Mouse (Mus musculus): Measurements from ENCODE around the gene Tjp2.
"Not testable (repeated sequence)": the region's sequence is repeated elsewhere in the genome, so short reads cannot be mapped to it uniquely, and the experiment has no call there.

Tjp2 gene

DNA sequence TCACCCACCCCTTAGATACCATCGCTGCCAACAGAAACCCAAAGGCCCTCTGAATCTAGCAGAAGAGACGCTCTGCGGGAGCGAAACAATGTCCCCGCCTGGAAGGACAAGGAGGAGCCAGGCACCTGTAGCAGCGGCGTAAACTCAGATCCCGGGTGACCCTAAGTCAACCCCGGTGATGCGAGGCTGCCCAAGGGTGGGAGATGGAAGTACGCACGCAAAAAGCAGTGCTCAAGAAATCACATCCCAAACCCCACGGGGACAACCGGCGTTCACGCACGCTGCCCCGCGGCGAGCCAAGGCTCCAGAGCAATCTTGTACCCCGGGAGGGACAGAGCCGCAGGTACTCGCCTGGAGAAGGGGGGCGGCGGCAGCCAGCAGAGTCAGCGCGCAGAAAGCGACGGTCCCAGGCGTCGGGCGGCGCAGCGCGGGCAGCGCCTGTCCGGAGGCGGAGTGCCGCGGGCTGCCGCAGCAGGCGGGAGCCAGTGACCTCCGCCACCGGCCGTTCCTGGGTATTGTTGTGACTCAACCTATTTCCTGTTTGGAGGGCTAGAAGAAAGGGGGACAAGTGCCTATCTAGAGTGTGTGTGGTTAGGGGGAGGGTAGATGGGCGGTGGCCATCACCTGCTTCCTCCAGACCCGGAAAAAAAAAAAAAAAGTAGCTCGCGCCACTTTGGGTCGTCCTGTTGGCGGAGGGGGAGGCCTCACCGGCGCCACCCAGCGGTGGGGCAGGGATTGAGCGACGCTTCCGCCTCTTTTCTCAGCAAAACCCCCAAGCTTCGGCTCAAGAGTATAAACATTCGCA is at the start of gene Tjp2:
Gene Tjp2, minus strand, starts transcription at position 531 of the 805 bp plus-strand sequence.
- peak; percentile 88 for DNase-seq (ENCODE audit: inconsistent ontology term)

GRCm38 (mm10) chr19:24274281-24274680 is 49.5 kb upstream of the Tjp2 start:
- no peak for DNase-seq (ENCODE audit: inconsistent ontology term)

- peak; percentile 86 for DNase-seq (ENCODE audit: inconsistent ontology term)
These were observed 47.1 kb upstream of the Tjp2 start for GRCm38 (mm10) chr19:24271746-24272426.

DNA sequence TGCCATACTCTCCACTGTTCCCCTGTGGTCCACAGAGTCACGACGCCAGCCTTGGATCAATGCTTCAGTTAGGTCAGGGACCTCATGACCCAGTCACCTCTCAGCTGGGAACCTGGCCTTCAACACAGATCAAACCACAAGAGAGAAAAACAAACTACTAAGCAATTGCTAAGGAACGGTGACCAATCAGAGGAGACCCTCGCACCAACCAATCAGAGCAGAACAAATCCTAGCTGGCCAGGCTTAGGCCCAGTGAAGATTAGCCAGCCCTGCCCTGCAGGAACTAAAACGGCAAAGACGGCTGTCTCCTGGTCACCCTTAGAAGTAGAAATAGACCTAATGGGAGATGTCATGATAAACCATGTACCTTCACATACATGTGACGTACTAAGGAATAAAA is 46.5 kb upstream of the Tjp2 start:
- DNase-seq (ENCODE audit: inconsistent ontology term): no peak

- no peak for DNase-seq (ENCODE audit: inconsistent ontology term)
These were observed 43.7 kb upstream of the Tjp2 start for GRCm38 (mm10) chr19:24268531-24268930.

DNA sequence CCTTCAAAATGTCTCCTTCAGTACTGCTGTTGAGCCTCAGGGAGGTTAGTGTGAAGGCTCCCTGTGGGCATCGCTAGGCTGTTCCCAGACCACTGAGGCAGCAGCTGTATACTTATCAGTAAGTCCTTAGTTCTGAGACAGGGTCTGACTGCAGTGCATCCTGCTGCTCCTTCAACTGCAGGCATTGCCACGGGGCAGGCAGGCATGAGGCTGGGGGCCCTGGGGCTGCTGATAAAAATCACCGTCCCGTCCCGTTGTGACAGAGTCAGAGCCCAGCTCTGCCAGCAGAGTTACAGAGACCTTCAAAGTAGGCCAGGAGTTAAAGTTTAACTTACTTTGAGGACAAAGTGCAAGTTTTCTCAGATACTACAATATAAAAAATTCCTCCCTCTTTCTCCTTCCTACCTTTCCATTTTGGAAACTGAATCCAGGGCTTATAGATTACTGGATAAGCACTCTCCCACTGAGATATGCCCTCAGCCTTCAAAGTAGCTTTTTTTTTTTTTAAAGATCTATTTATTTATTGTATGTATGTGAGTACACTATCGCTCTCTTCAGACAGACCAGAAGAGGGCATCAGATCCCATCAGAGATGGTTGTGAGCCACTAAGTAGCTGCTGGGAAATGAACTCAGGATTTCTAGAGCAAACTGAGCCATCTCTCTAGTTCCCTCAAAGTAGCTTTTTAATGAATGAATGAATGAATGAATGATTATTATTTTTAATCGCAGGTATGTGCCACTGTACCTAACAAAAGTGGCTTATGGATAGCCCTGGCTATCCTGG is 41.4 kb upstream of the Tjp2 start:
- no peak for DNase-seq (ENCODE audit: inconsistent ontology term)

GRCm38 (mm10) chr19:24264991-24265390 is 40.2 kb upstream of the Tjp2 start:
- peak; percentile 62 for DNase-seq (ENCODE audit: inconsistent ontology term)

- DNase-seq (ENCODE audit: inconsistent ontology term): no peak
These were observed 37.9 kb upstream of the Tjp2 start for GRCm38 (mm10) chr19:24262736-24263135.

DNA sequence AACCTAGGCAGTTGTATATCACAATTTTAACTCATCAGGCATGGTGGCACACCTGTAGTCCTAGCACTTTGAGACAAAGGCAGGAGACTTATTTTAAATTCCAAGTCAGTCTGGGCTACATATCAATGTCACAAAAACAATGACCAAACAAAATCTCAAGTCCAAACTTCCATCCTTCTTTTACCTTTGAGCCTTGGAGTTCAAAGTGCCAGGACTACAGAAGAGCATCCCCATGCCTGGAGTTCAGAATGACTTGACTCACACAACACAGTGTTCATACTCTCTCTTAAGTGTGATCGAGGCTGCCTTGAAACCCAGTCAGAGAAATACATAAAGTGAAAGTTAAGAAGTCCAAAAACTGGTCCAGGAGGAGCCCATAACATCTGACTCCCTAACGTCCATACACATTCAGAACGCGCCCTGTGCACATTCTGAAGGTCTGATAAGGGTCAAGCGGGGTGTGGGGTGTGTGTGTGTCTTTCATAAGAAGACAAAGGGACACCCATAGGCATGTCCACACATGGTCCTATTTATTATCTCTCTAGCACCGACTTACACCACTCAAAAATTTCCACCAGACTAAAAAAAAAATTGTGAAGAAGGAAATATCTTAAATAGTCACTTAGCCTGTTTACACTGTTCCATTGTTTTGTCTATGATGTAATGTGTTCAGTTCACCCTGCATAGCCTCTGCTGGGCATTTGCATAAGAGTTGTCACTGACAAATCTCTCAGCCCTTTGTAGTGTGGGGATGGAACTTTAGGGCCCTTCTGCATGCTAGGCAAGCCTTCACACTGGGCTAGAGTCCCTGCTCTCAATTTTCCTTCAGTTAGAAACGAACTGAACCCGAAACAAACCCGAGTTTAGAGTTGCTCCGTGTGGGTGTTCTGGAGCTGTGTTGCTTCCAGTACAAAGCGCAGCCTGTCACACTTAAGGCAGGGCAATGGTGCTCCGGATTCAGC is 34.8 kb upstream of the Tjp2 start:
- DNase-seq (ENCODE audit: inconsistent ontology term): peak; percentile 26

- DNase-seq (ENCODE audit: inconsistent ontology term): no peak
These were observed 33.5 kb upstream of the Tjp2 start for GRCm38 (mm10) chr19:24258368-24258767.

- DNase-seq (ENCODE audit: inconsistent ontology term): no peak
These were observed 33.1 kb upstream of the Tjp2 start for GRCm38 (mm10) chr19:24257962-24258361.

- no peak for DNase-seq (ENCODE audit: inconsistent ontology term)
These were observed 28.9 kb upstream of the Tjp2 start for GRCm38 (mm10) chr19:24253657-24254260.

GRCm38 (mm10) chr19:24251869-24252268 is 27.0 kb upstream of the Tjp2 start:
- DNase-seq (ENCODE audit: inconsistent ontology term): no peak

DNA sequence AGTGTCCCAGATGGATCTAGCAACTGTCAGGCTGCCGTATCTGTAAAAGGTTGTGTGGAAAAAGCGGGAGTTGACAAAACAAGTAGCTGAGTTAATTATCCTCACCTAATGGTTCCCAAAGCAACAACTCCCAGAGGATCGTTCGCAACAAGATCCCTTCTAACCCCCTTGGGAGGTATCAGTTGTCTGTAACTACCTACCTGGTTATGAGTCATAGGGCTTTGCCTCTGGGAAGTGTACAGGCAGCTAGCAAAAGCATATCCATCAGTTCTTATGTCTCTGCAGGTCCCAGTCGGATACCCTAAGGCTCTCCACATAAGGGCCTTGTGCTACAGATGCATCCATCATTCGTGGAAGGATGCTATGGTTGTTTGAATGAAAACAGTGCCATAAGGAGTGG is 18.5 kb upstream of the Tjp2 start:
- no peak for DNase-seq (ENCODE audit: inconsistent ontology term)

- peak; percentile 40 for DNase-seq (ENCODE audit: inconsistent ontology term)
These were observed 17.1 kb upstream of the Tjp2 start for GRCm38 (mm10) chr19:24241799-24242546.

- no peak for DNase-seq (ENCODE audit: inconsistent ontology term)
These were observed 16.4 kb upstream of the Tjp2 start for GRCm38 (mm10) chr19:24241271-24241670.

DNA sequence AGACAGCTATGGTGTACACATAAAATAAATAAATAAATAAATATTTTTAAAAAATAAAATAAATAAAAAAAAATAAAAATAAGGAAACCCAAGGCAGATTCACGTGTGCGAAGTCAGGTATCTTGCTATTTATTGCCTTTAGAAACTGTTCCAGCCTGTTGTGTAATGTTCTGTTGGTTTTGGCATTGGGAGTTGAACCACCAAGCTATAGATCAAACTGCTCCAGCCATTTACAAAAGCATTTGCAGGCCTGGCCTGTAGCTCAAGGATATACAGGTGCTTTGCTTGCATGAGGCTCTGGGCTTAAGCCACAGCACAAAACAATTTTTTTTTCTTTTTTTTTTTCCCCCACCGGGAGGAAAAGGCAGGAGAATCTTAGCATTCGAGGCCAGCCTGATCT is 13.2 kb upstream of the Tjp2 start:
- DNase-seq (ENCODE audit: inconsistent ontology term): no peak

- DNase-seq (ENCODE audit: inconsistent ontology term): not testable (repeated sequence)
These were observed 7.5 kb upstream of the Tjp2 start for GRCm38 (mm10) chr19:24232356-24232755.

DNA sequence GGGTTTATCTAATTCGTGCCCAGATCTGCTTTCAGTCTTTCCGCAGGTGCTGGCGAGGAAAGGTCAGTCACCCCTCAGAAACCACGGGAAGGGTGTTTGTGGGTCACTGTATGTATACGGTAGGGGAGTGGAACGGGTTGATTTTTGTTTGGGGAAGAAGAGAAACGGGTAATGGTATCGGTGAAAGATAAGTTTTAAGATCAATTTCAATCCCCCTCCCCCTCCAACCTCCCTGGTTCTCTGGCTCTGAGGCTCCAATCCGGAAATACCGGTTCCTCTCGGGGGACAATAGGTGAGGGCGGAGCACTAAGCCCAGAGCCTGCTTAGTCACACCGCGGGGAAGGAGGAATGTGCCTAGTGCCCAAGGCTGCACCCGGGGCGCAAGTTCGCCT is 471 bp upstream of the Tjp2 start:
- DNase-seq (ENCODE audit: inconsistent ontology term): peak; percentile 92

- DNase-seq (ENCODE audit: inconsistent ontology term): peak; percentile 79
These were observed 979 bp downstream of the Tjp2 start for GRCm38 (mm10) chr19:24223851-24224251.

Data from Muller cell, postnatal 12 days (primary cell).